Mouse (Mus musculus) midbrain, postnatal 0 days (tissue): ENCODE data around the gene Eva1b. TPM values are rescaled to one million over a fixed set of nuclear protein-coding genes. Genes with fewer than 3 reads are reported as not detected.

Experiments used
- ATAC-seq: fragments of 200-750 bp; cut with Nextera tagmentation; 2 replicates; pipeline ENCODE4 v1.8.0; 2017; ENCODE audit warnings: moderate number of reproducible peaks, mild to moderate bottlenecking, moderate TSS enrichment, moderate library complexity; ENCODE audit not compliant: low FRiP score
- DNase-seq: peaks from one replicate; pipeline ENCODE4 v3.0.0-alpha.2; 2015; ENCODE audit warnings: low spot score
- H3K27ac ChIP-seq: fragments of 300-500 bp; sonication (generic); 2 replicates; pipeline ENCODE4 v1.5.1; 2014; ENCODE audit warnings: low read depth, mild to moderate bottlenecking, low read length, mixed read lengths
- H3K27me3 ChIP-seq: fragments of 300-500 bp; sonication (generic); 2 replicates; pipeline ENCODE4 v1.6.1; 2014; ENCODE audit warnings: low read length, control low read depth, mixed read lengths; ENCODE audit not compliant: insufficient read depth
- H3K36me3 ChIP-seq: fragments of 300-500 bp; sonication (generic); 2 replicates; pipeline ENCODE4 v1.6.1; 2014; ENCODE audit warnings: low read length, control low read depth, mixed read lengths; ENCODE audit not compliant: insufficient read depth
- H3K4me1 ChIP-seq: fragments of 300-500 bp; sonication (generic); 2 replicates; pipeline ENCODE4 v1.6.1; 2014; ENCODE audit warnings: mild to moderate bottlenecking, control low read depth, antibody characterized with exemption, low read length, mixed read lengths; ENCODE audit not compliant: insufficient read depth
- H3K4me2 ChIP-seq: fragments of 300-500 bp; sonication (generic); 2 replicates; pipeline ENCODE4 v1.6.1; 2014; ENCODE audit warnings: low read depth, mild to moderate bottlenecking, low read length, mixed read lengths; ENCODE audit not compliant: poor library complexity, severe bottlenecking
- H3K4me3 ChIP-seq: fragments of 300-500 bp; sonication (generic); 2 replicates; pipeline ENCODE4 v1.5.1; 2014; ENCODE audit warnings: low read depth, mild to moderate bottlenecking, low read length, moderate library complexity
- H3K9ac ChIP-seq: fragments of 300-500 bp; sonication (generic); replicated peaks from 2 replicates; pipeline ENCODE4 v1.6.1; 2014; ENCODE audit warnings: mild to moderate bottlenecking, low read length, moderate library complexity, mixed read lengths; ENCODE audit not compliant: poor library complexity, severe bottlenecking
- H3K9me3 ChIP-seq: fragments of 300-500 bp; sonication (generic); 2 replicates; pipeline ENCODE4 v1.6.1; 2016; ENCODE audit warnings: low read length, control low read depth
- CTCF ChIP-seq: IDR thresholded peaks from 2 replicates; pipeline ENCODE4 v1.5.1; 2016; ENCODE audit warnings: antibody characterized with exemption, mild to moderate bottlenecking
- WGBS: fragments of 180-500 bp; shearing (Covaris S2); extraction: QIAGEN DNeasy Blood & Tissue Kit; methylation state at CpG from one replicate; pipeline ENCODE4 v1.1.7; 2014; 5-methylcytosine and 5-hydroxymethylcytosine counted together
- polyA plus RNA-seq: library from polyadenylated mRNA; unstranded; fragments of >200 nt; fragmentation: Nextera tagmentation; extraction: Ambion mirVana; gene quantifications from 2 replicates; pipeline ENCODE4 v1.2.1, GENCODE M21; 2015
- total RNA-seq: library from RNA; depleted of rRNA; stranded (reverse); fragments of >200 nt; gene quantifications from 2 replicates; pipeline ENCODE4 v1.2.3, GENCODE M21; 2014

Gene Eva1b
- total and polyA plus RNA-seq, 2 experiments from 2014 or later = 9.1 to 12.3 TPM

- Histone ChIP-seq H3K4me1 (peaks cover 4% of the 10 kb centered on the region; the same call in 1 of the 2 replicates), H3K36me3 (peaks cover 2% of the 10 kb centered on the region; the same call in 1 of the 2 replicates), H3K4me2 (no peak overlapping the region), H3K27ac (no peak overlapping the region), H3K27me3 (no peaks in the 10 kb centered on the region), H3K4me3 (no peak overlapping the region), H3K9me3 (no peaks in the 10 kb centered on the region), H3K9ac (no peak overlapping the region)
- peak; percentile 79 for DNase-seq
- WGBS = 83% methylated on average over 8 of the region's 8 CpGs
- ATAC-seq = no peak
- no peak for TF ChIP-seq CTCF
Observed at GRCm38 (mm10) chr4:126117116-126117515, 30.4 kb upstream of the Eva1b start.

DNA sequence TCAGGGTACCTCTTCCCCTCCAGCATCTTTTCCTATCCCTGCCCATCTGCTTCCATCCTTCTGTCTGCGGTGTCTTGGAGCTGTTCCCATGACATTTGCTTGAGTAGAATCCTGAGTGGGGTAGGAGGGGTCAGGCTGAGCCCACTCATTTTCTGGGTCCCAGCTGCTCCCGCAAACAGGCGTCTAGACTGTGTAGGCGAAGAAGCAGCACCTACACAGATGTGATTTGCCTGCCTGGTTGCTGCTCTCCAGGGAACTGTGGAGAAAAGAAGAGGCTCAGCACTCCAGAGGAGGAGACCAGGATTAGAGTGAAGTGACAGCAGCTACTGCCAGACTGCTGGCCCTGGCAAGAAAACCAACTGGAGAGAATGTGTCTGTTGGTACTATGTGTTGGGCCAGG is 28.9 kb upstream of the Eva1b start:
- H3K9ac ChIP-seq = no peak overlapping the region
- WGBS = 68% methylated on average over 4 of the region's 4 CpGs

GRCm38 (mm10) chr4:126119051-126119450 is 28.5 kb upstream of the Eva1b start:
- Histone ChIP-seq H3K4me3 (no peak overlapping the region), H3K9me3 (no peaks in the 10 kb centered on the region), H3K27ac (no peak overlapping the region), H3K27me3 (no peaks in the 10 kb centered on the region), H3K4me2 (no peak overlapping the region), H3K4me1 (peaks cover 4% of the 10 kb centered on the region; the same call in 1 of the 2 replicates), H3K36me3 (peaks cover 2% of the 10 kb centered on the region), H3K9ac (no peak overlapping the region)
- no peak for DNase-seq
- no peak for TF ChIP-seq CTCF
- WGBS = 81% methylated on average over 1 of the region's 1 CpGs
- no peak for ATAC-seq

More for the DNA sequence above, 28.9 kb upstream of the Eva1b start:
- Histone ChIP-seq H3K27ac (no peak overlapping the region), H3K27me3 (no peaks in the 10 kb centered on the region), H3K4me2 (no peak overlapping the region), H3K4me1 (peaks cover 4% of the 10 kb centered on the region; the same call in 1 of the 2 replicates), H3K36me3 (peaks cover 2% of the 10 kb centered on the region; the same call in 1 of the 2 replicates), H3K4me3 (no peak overlapping the region), H3K9me3 (no peaks in the 10 kb centered on the region)
- ATAC-seq (no peak), DNase-seq (peak; percentile 51)
- TF ChIP-seq CTCF = no peak

DNA sequence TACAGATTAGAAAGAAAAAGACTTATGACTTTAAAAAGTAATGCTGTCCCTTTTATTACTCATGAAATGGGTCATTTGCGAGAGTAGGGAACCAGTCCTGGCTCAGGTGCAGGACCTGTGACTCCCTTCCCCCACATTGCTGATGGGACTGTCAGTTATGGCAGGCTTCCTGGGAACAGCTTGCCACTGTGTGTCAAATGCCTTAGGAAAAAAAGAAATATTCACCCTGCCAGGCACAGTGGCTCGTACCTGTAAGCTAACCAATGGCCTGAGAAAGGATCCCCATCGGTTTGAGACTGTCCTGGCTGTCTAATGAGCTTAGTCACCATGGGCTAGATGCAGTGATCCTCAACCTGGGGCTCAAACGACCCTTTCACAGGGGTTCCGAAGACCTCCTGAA is 27.5 kb upstream of the Eva1b start:
- Histone ChIP-seq H3K4me1 (peaks cover 4% of the 10 kb centered on the region; the same call in 1 of the 2 replicates), H3K9ac (no peak overlapping the region), H3K4me3 (no peak overlapping the region), H3K36me3 (peaks cover 5% of the 10 kb centered on the region), H3K27ac (no peak overlapping the region), H3K27me3 (no peaks in the 10 kb centered on the region), H3K9me3 (no peaks in the 10 kb centered on the region), H3K4me2 (no peak overlapping the region)
- ATAC-seq = no peak
- TF ChIP-seq CTCF = no peak
- WGBS = 92% methylated on average over 5 of the region's 5 CpGs
- no peak for DNase-seq

DNA sequence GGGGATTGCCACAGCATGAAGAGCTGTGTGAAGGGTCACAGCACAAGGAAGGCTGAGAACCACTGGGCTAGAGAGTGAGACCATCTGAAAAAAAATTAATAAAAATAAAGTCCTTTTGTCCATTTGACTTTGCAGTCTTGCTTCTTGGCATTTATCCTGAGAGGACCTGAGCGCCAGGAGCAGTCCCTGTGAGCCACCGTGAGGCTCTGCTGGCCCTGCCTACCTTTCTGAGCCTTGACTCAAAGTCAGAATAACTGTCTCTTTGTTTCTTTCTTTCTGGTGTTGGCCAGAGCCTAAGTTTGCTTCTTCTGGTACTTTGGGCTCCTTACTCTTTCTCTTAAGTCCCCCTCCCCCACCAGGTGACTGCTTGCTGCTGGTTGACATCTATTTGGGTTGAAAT is 27.0 kb upstream of the Eva1b start:
- H3K27me3 ChIP-seq = no peaks in the 10 kb centered on the region
- no peak overlapping the region for H3K4me2 ChIP-seq
- ATAC-seq (no peak), DNase-seq (no peak)
- WGBS = 94% methylated on average over 2 of the region's 2 CpGs
- no peak overlapping the region for H3K4me3 ChIP-seq
- H3K36me3 ChIP-seq = peaks cover 9% of the 10 kb centered on the region
- no peaks in the 10 kb centered on the region for H3K9me3 ChIP-seq
- no peak overlapping the region for H3K27ac ChIP-seq
- H3K9ac ChIP-seq = no peak overlapping the region
- peaks cover 4% of the 10 kb centered on the region; the same call in 1 of the 2 replicates for H3K4me1 ChIP-seq
- no peak for TF ChIP-seq CTCF

DNA sequence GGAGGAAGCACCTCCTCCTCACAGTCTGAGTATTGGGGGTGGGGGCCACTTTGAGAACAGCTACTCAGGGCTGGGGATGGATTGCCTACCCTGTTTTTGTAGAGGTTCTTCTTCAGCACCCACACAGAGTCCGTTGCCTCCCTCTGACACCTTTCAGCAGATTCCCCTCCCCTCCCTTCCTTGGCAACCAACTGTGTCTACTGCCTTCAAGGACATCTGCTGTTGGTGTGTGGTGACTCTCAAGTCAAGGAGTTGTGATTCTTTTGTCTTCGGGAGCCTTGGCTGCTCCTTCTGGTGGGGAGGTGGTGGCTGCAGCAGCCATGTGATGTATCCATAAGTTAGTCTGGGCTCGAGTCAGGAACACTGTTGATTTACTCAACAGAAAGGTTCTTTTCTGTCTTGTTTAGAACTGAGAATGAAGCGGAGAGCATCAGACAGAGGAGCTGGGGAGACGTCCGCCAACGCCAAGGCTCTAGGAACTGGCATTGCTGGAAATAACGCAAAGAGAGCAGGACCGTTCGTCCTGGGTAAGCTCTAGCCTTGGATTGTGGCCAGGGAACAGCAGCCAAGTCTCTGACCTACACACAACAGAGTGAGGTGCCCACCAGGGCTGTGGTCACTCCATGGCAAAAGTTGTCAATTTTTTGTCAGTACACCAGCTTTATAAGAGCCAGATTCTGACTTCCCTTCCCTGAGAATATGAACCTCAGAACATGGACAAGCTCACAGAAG is 24.1 kb upstream of the Eva1b start:
- Histone ChIP-seq H3K4me1 (peaks cover under 1% of the 10 kb centered on the region; the same call in 1 of the 2 replicates), H3K9me3 (no peaks in the 10 kb centered on the region), H3K27me3 (no peaks in the 10 kb centered on the region), H3K36me3 (peaks cover 19% of the 10 kb centered on the region), H3K9ac (no peak overlapping the region), H3K27ac (no peak overlapping the region), H3K4me2 (no peak overlapping the region), H3K4me3 (no peak overlapping the region)
- no peak for ATAC-seq
- no peak for DNase-seq
- WGBS = 79% methylated on average over 10 of the region's 10 CpGs
- no peak for TF ChIP-seq CTCF
